Mouse (Mus musculus) megakaryocyte progenitor cell, adult 5-6 weeks (primary cell): ENCODE measurements around the gene Stox2. TPM values are rescaled to one million over a fixed set of nuclear protein-coding genes. Genes with fewer than 3 reads are reported as not detected.

Experiments used
- ATAC-seq: replicated peaks from 2 replicates; pipeline ENCODE4 v1.8.0; 2016; ENCODE audit warnings: mild to moderate bottlenecking, moderate TSS enrichment, inconsistent platforms; ENCODE audit not compliant: poor library complexity
- total RNA-seq, 2 experiments: library from RNA; stranded (forward) in 1 of 2; stranded (reverse) in 1 of 2; fragments of 157-497, 149-512 nt in 1 of 2; fragments of 200-1000 nt in 1 of 2; gene quantifications; 2 replicates each; pipeline versions ENCODE4 v1.2.3 to v1.2.4; 2015 to 2017

Gene Stox2
- total RNA-seq, 2 experiments from 2014 or later = 0.67 to 1.7 TPM

DNA sequence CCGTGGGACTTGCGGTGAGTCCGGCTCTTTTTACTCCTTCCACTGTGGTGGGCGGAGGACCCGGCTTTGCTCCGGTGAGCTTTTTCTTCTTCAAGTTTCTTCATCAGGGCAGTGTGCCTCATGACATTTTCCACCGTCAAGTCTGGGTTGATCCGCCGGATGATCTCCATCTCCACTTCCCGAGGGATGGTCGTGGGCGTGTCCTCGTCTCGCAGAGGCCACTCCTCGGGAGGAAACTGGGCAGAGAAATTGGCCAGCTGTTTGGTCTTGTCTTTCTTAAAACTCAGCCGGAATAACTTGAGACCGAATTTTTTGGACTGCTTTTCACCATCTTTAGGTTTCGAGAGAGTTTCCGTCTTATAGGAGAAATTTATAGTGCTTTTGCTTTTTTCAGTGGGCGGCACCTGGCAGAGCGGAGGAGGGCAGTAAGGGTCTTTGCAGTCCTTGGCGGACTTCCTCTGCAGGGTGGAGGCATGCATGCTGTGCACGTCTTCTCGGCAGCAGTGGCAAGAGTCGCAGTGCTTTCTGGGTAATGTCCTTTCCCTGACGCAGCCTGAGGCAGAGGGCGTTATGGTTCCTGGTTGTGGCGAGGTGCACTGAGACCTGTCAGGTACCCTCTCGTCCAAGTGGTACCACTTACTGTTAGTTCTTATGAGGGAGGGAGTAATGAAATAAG lies 252.7 kb downstream of the Stox2 start:
- no peak for ATAC-seq

DNA sequence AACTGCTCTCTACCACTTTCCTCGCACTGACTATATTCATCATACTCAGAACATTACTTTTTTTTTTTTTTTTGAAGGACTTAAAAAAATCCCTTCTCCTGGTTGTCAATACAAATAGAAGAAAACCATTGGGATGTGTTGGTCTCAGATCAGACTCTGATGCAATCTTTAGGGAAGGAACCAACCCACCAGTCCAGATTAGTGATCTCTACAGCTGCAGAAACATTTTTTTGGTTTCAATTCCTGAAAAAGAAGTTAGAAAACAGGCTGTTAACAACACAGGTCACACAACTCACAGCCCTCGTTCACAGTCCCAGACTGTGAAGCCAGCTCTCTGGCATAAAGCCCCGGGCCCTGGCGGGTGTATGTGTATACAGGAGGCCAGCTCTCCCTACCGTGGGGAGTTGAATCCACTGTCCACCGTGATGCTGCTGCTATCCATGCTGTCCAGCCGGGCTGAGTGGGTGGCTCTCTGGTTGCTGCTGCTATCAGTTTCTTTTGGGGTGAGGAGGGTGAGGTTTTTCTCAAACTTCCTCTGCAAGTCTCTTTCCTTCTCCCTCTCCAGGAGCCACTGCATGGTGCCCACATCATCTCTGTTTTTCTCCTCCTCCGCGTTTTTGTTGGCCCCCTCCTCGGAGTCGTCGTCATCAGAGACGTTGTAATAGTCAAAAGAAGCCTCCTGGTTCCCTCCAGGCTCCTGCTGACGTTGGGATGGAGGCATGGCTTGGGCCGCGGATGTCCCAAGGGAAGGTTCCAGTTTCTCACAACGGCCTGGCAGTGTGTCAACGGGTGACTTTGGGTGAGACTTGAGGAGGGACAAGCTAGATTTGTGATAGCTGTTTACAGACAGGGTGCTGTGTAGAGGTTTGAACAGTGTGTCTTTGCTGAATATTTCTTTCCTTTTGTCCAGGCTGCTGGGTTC lies 254.5 kb downstream of the Stox2 start:
- ATAC-seq = peak; percentile 87

DNA sequence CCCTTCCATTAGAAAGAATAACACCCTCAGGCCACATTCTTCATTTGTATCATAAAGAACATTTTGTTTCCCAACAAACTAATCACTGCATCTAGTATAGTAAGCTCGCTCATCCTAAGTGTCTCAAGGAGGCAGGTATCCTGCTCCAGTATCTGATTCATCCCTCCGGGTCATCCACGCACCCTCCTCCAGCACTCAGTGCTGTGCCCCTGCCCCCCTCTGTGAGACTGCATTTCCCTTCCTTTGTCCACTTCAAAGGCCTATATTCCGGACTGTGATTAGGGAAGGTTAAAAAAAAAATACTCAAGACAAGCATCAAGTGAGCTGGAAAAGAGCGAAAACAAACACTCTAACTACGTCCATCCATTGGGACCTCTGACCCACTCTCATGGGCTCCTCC lies 260.8 kb downstream of the Stox2 start:
- ATAC-seq = no peak

DNA sequence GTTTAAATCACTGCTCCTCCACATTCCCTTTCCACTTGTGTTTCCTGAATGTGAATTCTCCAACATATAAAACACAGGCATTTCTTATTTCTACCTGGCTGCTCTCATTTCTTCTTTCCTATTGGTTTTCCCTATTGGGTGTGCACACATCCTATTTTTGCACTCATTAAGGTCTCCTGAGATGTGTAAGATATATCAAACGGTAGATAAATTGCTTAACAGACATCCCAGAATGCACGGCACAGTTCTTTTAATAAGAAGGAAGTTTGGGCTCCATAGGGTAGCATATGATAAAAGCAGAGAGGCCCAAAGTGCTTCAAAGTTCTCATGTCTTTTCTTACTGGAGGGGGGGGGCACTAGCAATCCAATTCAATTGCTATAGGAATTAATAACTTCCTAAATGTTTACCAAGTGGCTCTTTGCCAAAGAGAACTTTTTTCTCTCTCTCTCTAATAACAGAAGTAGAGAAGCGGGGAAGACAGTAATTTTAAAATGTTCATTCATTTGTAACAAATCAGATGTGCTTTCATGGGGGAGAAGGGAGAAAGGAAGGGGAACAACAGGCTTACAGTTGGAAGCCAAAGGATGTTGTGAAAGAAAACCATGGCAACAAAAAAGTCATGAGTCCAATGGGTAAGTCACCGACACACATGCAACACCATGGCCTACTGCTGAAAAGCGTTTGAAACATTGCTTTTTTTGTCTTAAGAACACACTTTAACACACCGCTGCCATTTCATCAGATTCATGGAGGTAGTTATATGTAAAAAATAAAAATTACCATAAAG lies 263.2 kb downstream of the Stox2 start:
- ATAC-seq = peak; percentile 90

DNA sequence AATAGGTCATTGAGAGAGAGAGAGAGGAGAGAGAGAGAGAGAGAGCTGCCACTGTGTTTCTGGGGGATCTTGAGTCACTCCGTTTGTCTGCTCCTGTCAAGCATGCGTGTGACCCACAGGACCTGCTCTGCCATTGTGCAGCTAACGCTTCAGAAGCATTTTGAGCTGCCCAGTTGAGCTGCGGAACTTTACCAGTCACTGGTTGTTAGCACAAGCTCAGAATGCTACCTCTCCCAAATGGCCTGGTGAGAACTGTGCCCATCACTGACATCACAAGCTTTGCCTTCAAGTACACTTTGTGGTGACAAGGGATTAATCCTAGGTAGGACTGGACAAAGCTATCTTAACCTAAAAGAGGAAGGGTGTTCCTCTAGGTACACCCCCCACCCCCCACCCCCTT lies 263.9 kb downstream of the Stox2 start:
- peak; percentile 32 for ATAC-seq

DNA sequence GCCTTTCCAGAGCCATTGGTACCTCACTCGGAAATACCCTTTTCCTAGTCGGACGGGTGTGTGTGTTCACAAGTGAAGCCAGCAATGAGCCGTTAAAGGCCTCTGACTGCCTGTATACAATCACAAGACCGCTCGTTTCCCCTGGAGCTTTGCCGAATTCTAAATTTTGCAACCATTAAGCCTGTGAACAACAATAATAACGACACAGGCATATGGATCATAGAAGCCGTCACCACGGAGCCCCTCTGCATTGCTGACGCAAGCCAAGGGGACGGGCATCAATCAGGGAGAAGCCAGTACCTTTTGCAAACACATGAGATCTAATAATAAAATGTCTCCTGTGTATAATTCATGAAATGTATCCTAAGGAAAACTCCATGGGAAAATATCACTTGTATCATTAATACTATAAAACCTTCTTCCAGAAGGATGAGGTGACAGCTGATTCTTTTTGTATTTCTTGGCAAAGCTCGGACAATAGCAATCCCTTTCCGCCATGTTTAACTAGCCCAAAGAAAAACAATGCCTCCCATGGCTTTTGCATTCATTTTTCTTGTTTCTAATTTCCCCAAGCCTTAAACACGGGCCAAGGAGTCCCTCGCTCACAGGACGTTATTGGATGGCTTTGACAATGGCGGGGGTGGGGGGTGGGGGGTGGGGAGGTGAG lies 265.0 kb downstream of the Stox2 start:
- ATAC-seq = no peak

DNA sequence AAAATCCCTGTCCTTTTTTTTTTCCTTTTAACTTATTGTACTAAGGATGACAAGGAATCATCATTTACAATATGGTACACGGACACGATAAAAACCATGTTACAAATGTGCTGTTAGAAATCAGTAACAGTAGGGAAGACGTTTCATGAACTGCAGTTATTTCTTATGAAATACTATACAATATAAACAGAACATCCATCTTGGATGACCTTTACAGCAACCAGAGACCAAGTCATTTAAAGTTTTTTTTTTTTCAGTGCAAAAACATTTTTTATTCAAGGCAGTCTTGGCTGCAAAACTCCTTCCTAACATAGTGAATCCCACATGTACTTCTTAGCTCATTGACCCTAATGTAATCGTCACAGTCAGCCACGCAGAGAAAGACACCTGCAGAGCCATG lies 266.0 kb downstream of the Stox2 start:
- ATAC-seq = no peak

DNA sequence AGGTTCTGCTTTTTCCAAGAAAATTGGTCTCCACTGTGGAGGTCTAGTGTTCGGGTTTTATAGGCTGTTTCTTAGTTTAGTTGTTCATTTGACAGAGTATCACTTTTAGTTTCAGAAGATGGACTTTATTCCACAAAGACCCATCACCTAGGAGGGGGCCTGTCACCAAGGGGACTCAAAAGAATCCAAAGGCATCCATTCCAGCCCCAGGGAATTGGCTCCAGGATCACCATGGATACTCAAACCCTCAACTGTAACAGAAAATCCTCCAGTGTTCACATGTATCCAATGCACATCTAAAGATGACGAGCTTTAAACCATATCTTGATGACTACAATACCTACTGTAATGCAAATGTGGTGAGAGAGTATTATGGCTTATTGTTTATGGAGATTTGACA lies 267.4 kb downstream of the Stox2 start:
- no peak for ATAC-seq

DNA sequence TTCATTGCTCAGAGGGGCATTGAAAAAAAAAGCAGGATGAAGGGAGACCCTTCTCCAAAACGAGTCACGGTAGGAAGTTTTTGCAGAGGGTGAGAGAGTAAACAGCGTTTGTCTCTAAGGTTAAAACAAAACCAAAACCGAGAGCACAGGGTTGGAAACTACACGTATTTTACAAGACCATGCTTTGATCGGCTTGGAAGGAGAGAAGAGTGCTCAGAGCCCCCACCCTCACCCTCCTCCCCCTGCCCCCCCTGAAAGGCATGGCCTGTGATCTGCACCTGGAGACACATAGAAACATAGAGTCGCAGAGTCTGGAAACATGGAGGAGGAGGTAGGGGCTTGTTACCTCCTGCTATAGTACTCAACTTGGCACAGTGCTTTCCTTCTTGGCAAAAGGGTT lies 272.3 kb downstream of the Stox2 start:
- ATAC-seq = no peak

DNA sequence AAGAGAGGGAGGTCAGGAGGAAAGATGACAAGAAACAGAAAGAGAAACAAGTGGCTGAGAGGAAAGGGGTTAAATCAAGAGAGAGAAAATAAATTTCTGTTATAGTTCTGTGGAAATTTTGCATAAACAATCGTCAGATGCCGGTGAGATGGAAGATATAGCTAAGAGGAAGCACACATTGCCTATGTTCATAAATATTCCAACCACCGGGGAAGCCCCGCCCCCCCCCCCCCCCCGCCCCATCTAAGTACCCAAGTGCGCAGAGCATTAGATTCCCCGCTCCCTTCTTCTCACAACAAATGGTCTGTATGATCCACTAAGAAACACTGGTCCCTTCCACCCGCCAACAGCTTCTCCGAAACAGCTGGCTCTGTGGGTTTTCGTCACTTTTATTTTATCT lies 273.3 kb downstream of the Stox2 start:
- peak; percentile 39; the same call in 1 of the 2 replicates for ATAC-seq

DNA sequence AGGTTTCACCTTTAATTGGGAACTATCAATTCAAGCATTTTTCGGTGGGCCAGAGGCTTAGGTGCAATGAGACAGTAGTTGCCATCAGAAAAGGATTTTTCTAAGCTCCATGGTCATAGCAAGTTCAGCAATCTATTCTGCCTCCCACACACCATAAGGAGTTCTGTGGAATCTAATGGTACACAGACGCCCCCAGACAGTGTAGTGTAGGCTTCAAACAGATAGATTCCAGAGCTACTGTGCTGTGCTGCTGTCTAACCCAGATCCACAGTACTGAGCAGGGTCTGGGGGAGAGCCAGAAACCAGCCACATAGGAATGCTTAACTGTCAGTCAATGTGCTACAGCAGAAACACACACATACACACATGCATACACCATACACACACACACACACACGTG lies 285.5 kb downstream of the Stox2 start:
- ATAC-seq = no peak

DNA sequence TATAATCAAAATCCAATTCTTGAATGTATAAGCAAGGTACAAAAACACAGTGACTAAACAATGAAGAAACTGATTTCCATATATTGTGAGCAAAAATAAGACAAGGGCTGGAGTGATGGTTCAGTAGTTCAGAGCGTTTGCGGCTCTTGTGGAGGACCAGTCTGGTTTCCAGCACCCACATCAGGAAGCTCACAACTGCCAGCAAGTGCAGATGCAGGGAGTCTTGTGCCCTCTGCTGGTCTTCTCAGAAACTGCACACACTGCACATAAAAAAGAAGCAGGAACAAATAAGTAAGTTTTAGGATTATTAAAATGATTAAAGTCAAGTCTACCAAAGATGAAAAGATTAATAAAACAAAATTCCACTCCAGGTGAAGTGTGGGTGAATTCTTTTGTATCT lies 291.6 kb downstream of the Stox2 start:
- no peak for ATAC-seq

DNA sequence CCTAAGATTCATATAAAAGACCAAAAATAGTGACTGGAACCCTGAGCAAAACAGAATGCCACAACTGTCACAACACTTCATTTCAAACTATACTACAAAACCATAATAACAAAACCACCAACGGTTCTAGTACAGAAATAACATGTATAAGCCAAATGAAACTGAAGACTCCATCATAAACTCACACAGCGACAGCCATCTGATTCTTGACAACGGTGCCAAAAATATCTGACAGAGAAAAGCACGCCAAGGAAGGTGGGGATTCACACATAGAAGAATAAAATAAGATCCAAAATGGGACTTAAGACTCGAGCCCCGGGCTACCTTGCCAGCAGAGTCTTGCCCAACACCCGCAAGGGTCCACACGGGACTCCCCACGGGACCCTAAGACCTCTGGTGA lies 300.9 kb downstream of the Stox2 start:
- ATAC-seq = no peak

DNA sequence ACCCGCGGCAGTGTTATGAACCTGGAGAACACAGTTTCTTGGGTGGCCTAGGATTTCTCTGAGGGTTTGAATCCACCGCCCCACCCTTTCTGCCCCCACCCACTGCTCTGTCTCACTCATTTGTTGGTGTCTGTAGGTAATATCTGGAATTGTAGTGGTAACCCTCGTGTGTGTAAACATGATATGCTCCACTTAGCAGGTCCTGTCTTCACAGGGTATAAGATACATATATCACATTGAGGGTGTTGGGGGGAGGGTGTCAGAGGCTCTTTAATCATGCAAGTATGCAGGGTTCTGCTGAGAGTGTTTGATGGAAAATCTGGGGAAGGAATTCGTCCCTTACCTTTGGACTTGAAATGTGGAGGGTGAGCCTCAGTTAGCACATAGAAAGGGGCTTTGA lies 310.1 kb downstream of the Stox2 start:
- no peak for ATAC-seq

DNA sequence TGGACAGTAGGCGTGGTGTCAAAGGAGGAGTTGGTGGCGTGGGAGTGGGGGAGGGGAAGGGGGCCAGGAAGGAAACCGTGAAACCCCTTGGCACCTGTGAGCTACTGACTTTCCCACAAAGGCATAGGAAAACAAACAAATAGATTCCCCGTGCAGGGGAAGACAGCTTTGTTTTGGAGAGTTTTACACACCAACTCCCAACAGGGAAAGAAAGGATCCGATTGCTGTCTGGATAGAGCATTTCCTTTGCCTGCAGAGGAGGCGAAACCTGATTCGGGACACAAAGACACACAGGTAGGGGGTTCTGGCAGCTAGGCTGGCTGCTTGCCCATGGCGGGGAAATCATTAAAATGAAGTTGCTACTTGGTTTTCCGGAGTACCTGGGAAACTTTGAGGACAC lies 310.6 kb downstream of the Stox2 start:
- ATAC-seq = no peak

DNA sequence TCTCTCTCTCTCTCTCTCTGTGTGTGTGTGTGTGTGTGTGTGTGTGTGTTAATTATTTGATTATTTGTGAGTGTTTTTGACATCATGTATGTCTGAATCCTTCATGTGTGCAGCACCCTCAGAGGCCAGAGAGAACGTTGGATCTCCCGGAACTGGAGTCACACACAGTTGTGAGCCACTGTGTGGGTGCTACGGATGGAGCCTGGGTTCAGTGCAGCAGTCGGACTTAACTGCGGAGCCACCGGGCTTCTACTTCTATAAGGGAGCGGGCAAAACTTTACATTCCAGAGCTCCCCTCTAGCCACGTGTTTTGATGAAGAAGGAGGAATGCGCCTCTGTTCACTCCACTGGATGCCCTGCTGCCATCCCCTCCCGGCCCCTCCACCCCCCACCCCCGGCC lies 311.4 kb downstream of the Stox2 start:
- no peak for ATAC-seq

DNA sequence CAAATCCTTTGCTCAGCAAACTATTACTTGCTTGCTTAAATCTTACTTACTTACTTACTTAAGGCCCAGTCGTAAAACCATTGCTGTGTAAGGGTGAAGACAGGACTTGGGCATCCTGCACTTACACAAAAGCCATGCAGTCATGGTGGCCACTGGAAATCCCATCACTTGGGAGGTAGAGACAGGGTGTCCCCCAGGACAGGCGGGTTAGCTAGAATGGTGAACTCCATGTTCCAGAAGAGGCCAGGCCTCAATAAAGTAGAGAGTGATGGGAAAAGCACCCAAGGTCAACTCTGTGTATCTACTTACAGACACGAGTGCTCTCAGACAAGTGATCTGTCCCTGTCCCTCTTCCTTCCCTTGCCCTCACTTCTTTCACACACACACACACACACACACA lies 312.8 kb downstream of the Stox2 start:
- ATAC-seq = no peak
